Mouse (Mus musculus): ENCODE data around the gene Tm4sf4.

Tm4sf4 gene

GRCm38 (mm10) chr3:57480640-57481039, 55.5 kb downstream of the Tm4sf4 start:
- no peak for DNase-seq

GRCm38 (mm10) chr3:57481981-57482380, 56.9 kb downstream of the Tm4sf4 start:
- DNase-seq = no peak

GRCm38 (mm10) chr3:57486068-57486467, 61.0 kb downstream of the Tm4sf4 start:
- no peak for DNase-seq

- DNase-seq = peak; percentile 56
Observed at GRCm38 (mm10) chr3:57487455-57488153, 62.5 kb downstream of the Tm4sf4 start.

All from kidney, adult 11 months (tissue).